Mouse (Mus musculus) thymus, postnatal 0 days (tissue): ENCODE data around the gene Pde3a. TPM values are rescaled to one million over a fixed set of nuclear protein-coding genes. Genes with fewer than 3 reads are reported as not detected.
A peak's percentile ranks its signal among the peaks of the same experiment; 100 is the strongest.

Source experiments
- DNase-seq: peaks from one replicate; pipeline ENCODE4 v3.0.0-alpha.2; 2015; ENCODE audit warnings: low spot score
- polyA plus RNA-seq: library from polyadenylated mRNA; unstranded; fragments of >200 nt; fragmentation: Nextera tagmentation; extraction: Ambion mirVana; gene quantifications from 2 replicates; pipeline ENCODE4 v1.2.1, GENCODE M21; 2015

Pde3a gene
- polyA plus RNA-seq, 1 experiment from 2014 or later: 0.61 TPM

DNA sequence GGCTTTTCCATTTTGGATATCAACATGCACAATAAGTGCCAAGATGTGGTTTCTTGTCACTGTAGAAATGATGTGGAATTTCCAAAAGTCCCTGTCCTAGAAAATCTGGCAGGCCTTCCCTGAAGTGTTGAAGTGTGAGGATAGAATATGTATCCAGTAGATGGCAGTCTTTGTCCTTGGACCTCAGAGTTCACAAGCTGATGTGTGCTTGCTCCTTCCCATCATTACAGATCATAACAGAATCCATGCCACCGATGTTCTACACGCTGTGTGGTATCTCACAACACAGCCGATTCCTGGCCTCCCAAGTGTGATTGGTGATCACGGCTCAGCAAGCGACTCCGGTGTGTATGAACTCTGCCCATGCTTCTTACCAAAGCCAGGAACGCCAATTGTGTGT lies 238.2 kb downstream of the Pde3a start:
- no peak for DNase-seq

GRCm38 (mm10) chr6:141488619-141489018 lies 239.6 kb downstream of the Pde3a start:
- DNase-seq: peak; percentile 22

- DNase-seq: no peak
Observed at GRCm38 (mm10) chr6:141494909-141495308, 245.8 kb downstream of the Pde3a start.

GRCm38 (mm10) chr6:141495634-141496418 lies 246.8 kb downstream of the Pde3a start:
- no peak for DNase-seq

DNA sequence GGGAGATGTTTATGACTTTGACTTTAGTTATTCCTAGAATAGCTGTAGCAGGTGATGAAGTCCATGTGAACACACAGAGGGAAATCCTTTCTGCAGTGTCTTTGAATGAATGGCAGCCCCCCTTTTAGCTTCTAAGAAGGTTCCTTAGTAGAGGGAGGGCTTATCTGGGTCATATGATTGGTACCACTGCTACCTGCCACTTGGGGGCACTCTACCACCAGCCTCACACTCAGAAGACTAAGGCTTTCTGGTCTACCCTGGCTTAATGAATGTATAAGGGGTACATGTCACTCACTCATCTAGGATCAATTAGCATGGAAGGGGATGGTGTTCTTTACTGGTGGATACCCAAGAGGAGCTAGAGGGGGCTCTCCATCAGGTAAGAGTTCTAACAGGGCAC lies 250.4 kb downstream of the Pde3a start:
- no peak for DNase-seq

GRCm38 (mm10) chr6:141501171-141501570 lies 252.1 kb downstream of the Pde3a start:
- DNase-seq: no peak

- no peak for DNase-seq
Observed at GRCm38 (mm10) chr6:141522541-141522940, 273.5 kb downstream of the Pde3a start.

DNA sequence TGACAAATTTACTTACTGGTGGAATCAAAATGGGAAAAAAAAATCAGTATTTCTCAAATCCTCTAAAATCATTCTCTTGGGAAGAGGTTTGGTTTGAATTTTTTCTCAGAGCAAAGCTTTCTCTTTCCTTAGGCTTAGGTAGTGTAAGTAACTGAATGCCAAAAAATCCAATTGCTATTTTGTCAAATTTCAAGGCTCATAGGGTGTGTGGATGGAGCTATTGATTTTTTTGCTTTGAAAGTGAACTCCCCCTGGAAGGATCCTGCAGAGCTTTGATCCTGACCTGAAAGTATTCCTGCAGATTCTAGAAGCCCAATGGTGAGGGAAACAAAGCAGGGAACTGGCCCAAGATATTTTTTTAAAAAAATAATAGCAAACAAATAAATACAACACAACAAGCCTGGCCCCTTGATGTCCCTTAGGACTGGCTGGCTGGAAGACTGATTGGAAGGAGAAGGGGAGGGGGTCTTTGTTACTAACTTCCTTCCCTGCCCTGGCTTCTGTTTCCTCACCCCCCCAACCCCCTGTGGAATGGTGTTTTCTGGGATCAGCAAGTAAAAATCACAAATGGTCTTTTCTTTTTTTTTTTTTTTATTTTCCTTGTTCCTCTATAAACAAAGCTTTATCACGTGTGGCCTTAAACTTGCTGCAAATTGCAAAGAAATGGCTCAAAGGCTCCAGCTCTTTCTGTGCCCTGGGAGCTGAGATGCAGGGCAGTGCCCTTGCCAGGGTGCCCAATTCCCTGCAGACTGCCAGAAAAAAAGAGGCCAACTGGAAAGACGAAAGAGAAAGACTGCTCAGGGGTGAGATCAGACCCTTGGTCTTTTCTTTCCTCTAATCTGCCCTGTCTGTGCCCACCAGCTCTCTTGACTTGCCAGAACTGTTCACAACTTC lies 274.9 kb downstream of the Pde3a start, which contains the start of gene Slco1c1:
Gene Slco1c1 (plus strand): TSS at position 622 of the 894 bp plus-strand sequence.
- DNase-seq: no peak

DNA sequence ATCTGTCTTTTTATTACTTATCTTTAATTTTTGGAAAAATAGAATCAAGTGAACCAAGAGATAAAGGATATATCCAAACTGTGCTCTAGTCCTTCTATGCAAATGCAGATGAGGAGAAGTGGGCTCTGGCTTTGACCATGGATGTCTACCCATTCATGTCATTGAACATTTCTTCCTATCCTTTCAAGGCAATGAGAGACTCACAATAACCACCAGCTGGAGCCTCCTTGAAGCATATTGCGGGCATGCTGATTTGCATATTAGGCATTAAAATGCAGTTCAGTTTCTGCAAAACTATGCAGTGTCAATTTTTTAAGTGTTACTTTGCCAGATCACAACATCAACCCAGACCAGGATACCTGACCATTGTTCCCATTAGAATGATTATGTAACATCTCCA lies 276.7 kb downstream of the Pde3a start:
- DNase-seq: no peak

GRCm38 (mm10) chr6:141530865-141531264 lies 281.8 kb downstream of the Pde3a start:
- no peak for DNase-seq

- no peak for DNase-seq
Observed at GRCm38 (mm10) chr6:141537298-141537697, 288.2 kb downstream of the Pde3a start.

DNA sequence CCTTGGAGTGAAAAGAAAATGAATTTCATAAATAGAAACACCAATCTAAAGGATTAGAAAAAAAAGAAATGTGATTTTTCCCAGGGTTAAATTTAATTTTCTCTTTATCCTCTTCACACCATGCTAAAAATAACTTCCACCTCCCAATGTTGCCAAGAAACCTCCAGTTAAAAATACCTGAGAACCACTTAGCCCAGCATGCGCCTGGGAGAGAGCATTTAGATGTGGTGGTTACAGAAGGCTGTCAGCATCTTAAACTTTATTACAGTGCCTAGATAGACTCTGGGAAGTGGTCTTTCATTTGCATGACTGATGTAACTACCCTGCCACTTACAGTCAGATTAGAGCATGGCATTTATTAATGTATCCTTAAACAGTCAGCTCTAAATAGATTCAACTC lies 292.1 kb downstream of the Pde3a start:
- no peak for DNase-seq

DNA sequence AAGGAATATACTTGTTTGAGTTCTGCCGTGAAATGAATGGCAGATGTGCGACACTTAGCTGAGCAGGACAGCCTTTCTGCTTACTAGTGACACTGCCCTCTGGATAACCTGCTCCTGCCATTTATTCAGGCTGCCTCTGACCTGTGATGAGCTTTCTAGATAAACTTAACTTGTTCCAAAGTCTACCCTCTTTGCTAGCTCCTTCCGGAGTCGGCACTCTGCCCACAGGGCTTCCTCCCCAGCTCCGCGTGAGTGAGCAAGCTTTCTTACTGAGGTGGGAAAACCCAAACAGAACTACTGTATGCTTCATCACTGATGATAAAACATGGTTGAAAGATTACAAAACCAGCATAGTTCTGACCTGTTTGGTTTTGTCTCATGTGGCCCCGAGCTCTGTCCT lies 294.3 kb downstream of the Pde3a start:
- DNase-seq: no peak
